Mouse (Mus musculus) midbrain, embryonic 11.5 days (tissue): ENCODE data around the gene Tmsb15b1. TPM values are rescaled to one million over a fixed set of nuclear protein-coding genes. Genes with fewer than 3 reads are reported as not detected.
A peak's percentile ranks its signal among the peaks of the same experiment; 100 is the strongest.

Experiments used
- ATAC-seq: fragments of 200-750 bp; cut with Nextera tagmentation; 2 replicates; pipeline ENCODE4 v1.8.0; 2017; ENCODE audit warnings: moderate TSS enrichment, moderate library complexity; ENCODE audit not compliant: low FRiP score
- DNase-seq: peaks from one replicate; pipeline ENCODE4 v3.0.0; 2015; ENCODE audit warnings: low spot score; ENCODE audit errors: missing footprints
- H3K27ac ChIP-seq: fragments of 300-500 bp; sonication (generic); 2 replicates; pipeline ENCODE4 v1.5.1; 2014; ENCODE audit warnings: low read depth, low read length
- H3K27me3 ChIP-seq: fragments of 300-500 bp; sonication (generic); 2 replicates; pipeline ENCODE4 v1.6.1; 2014; ENCODE audit warnings: mild to moderate bottlenecking, low read length, moderate library complexity, mixed read lengths; ENCODE audit not compliant: control insufficient read depth, insufficient read depth
- H3K36me3 ChIP-seq: fragments of 300-500 bp; sonication (generic); 2 replicates; pipeline ENCODE4 v1.6.1; 2014; ENCODE audit warnings: mild to moderate bottlenecking, low read length, moderate library complexity, mixed read lengths; ENCODE audit not compliant: control insufficient read depth, insufficient read depth
- H3K4me1 ChIP-seq: fragments of 300-500 bp; sonication (generic); 2 replicates; pipeline ENCODE4 v1.6.1; 2014; ENCODE audit warnings: low read length; ENCODE audit not compliant: control insufficient read depth, insufficient read depth
- H3K4me2 ChIP-seq: fragments of 300-500 bp; sonication (generic); 2 replicates; pipeline ENCODE4 v1.6.1; 2014; ENCODE audit warnings: mild to moderate bottlenecking, moderate library complexity
- H3K4me3 ChIP-seq: fragments of 300-500 bp; sonication (generic); 2 replicates; pipeline ENCODE4 v1.5.1; 2014; ENCODE audit warnings: low read depth, low read length
- H3K9ac ChIP-seq: fragments of 300-500 bp; sonication (generic); 2 replicates; pipeline ENCODE4 v1.6.1; 2014; ENCODE audit warnings: low read length
- H3K9me3 ChIP-seq: fragments of 300-500 bp; sonication (generic); 2 replicates; pipeline ENCODE4 v1.6.1; 2016; ENCODE audit warnings: low read length; ENCODE audit not compliant: control insufficient read depth
- WGBS: fragments of 180-500 bp; shearing (Covaris S2); extraction: QIAGEN DNeasy Blood & Tissue Kit; methylation state at CpG from one replicate; pipeline ENCODE4 v1.1.7; 2014; 5-methylcytosine and 5-hydroxymethylcytosine counted together
- polyA plus RNA-seq: library from polyadenylated mRNA; unstranded; fragments of >200 nt; fragmentation: Nextera tagmentation; extraction: Ambion mirVana; gene quantifications from 2 replicates; pipeline ENCODE4 v1.2.1, GENCODE M21; 2014

Tmsb15b1 gene
- polyA plus RNA-seq, result 26.4 and 30.1 TPM in 2 replicates

DNA sequence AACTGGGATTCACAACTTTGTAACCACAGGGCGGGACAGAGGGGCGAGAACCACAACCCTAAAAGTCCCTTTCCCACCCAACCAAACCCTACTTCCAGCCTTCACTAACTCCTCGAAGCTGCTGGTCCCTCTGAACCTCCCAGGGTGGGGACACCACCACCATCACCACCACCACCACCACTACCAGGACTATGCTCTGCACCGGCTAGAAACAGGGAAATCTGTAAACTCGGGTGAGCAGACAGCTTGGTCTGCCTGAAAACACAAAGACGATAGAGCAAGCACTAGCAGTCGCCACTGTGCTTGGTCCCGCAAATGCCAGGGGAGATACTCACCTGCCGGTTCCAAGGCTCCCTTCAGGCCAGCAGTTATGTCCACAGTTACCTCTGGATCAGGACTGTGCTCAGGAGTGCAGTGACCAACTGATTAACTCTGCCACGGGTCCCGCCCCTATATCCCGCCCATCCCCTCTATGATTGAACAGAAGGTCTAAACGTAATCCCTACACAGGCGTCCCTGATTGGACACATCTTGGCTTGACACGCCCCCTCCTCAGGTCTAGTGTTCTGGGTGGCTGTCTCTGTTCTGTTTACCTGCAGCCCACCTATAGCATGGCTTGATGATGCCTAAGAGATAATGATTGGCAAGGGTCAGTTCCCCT, at the start of gene Tmsb15b1, which contains the start of gene Tmsb15l:
Gene Tmsb15b1, minus strand, starts transcription at position 451 of the 661 bp plus-strand sequence.
Gene Tmsb15l, minus strand, starts transcription at position 446 of the 661 bp plus-strand sequence.
- 18% methylated on average over 15 of the region's 15 CpGs for WGBS
- DNase-seq, result peak; percentile 90
- H3K4me1 ChIP-seq, result no peaks in the 10 kb centered on the region
- H3K27ac ChIP-seq, result no peak within 1 kb of the TSS
- H3K27me3 ChIP-seq, result no peaks in the 10 kb centered on the region
- H3K9ac ChIP-seq, result peak within 1 kb of the TSS; percentile 48; the same call in 1 of the 2 replicates
- no peaks in the 10 kb centered on the region for H3K36me3 ChIP-seq
- H3K4me2 ChIP-seq, result peak within 1 kb of the TSS; percentile 48
- H3K4me3 ChIP-seq, result peak within 1 kb of the TSS; percentile 31
- H3K9me3 ChIP-seq, result no peaks in the 10 kb centered on the region
- ATAC-seq, result peak; percentile 100

DNA sequence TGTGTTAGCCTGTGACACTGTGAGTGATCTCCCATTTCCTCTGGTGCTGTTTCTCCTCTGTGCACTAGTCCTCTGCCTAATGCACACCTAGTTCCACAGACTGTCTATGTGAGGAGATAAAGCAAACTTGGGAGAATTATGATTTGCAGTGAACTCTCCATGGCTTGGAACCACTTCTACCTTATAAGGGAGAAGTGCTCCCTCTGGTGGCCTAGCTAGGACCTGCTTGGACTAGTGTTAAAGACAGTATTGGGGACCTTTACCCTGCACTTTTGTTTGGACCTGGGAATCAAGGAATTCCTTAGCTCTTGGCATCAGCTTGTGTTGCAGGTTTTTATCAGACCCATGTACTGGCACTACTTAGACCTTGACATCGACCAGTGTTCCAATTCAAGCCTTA, 42.6 kb upstream of the Tmsb15b1 start:
- WGBS, result 33% methylated on average over 1 of the region's 1 CpGs
- Histone ChIP-seq H3K27ac (no peak overlapping the region), H3K27me3 (no peaks in the 10 kb centered on the region), H3K4me1 (no peaks in the 10 kb centered on the region), H3K4me2 (no peak overlapping the region), H3K36me3 (no peaks in the 10 kb centered on the region; the same call in 1 of the 2 replicates), H3K4me3 (no peak overlapping the region), H3K9ac (no peak overlapping the region), H3K9me3 (no peaks in the 10 kb centered on the region)
- ATAC-seq, result peak; percentile 57; the same call in 1 of the 2 replicates
- peak; percentile 88 for DNase-seq

DNA sequence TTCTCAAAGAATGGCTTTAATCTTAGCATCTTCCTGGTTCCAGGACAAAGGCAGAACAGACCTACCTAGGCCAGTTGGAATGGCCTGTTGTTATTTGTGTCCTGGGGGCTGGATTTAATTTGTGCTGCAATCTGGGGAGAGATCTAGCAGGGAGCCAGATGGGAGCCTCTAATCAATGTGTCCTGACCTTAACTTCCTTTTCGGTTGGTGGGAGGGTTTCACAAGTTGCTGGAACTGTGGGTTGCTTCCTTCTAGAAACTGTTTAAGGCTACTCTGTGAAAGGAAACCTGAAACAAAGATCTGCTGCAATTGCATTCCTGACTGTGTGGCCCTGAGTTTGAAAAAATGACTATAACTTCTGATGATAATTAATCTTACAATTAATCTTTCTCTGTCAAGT, 41.0 kb upstream of the Tmsb15b1 start:
- Histone ChIP-seq H3K4me1 (no peaks in the 10 kb centered on the region), H3K27me3 (no peaks in the 10 kb centered on the region), H3K9ac (no peak overlapping the region), H3K36me3 (no peaks in the 10 kb centered on the region; the same call in 1 of the 2 replicates), H3K4me2 (no peak overlapping the region), H3K9me3 (no peaks in the 10 kb centered on the region), H3K27ac (no peak overlapping the region), H3K4me3 (no peak overlapping the region)
- ATAC-seq (no peak), DNase-seq (no peak)
- WGBS, result 88% methylated on average over 1 of the region's 1 CpGs

DNA sequence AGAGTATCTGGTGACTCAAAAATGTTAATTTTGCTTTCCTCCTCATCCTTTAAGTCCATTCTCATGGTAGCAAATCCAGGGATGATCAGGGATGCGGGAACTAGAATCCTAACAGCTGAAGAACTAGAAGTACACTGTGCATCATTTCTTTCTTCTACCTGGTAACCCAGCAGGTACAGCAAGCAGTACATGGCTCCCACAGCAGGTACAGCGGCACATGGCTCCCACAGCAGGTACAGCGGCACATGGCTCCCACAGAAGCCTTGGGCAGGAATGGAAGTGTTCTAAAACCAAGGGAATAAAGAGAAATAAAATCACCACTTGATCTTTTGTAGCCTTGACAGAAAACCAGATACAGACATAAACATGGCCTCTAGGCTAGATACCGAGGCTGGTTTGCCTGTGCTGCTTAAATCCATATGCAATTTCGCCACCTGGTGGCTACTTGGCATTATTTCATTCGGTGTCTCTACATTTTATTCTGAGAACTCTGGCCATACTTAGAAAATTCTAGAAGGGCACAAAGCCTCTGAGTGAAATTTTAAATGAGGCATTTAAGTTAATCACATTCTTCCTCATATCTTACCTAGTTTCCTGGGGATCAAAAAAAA, 38.5 kb upstream of the Tmsb15b1 start:
- Histone ChIP-seq H3K27ac (no peak overlapping the region), H3K9ac (no peak overlapping the region), H3K36me3 (no peaks in the 10 kb centered on the region; the same call in 1 of the 2 replicates), H3K27me3 (no peaks in the 10 kb centered on the region), H3K9me3 (no peaks in the 10 kb centered on the region), H3K4me2 (no peak overlapping the region), H3K4me1 (no peaks in the 10 kb centered on the region), H3K4me3 (no peak overlapping the region)
- ATAC-seq, result no peak
- WGBS, result 56% methylated on average over 6 of the region's 6 CpGs
- peak; percentile 91 for DNase-seq

DNA sequence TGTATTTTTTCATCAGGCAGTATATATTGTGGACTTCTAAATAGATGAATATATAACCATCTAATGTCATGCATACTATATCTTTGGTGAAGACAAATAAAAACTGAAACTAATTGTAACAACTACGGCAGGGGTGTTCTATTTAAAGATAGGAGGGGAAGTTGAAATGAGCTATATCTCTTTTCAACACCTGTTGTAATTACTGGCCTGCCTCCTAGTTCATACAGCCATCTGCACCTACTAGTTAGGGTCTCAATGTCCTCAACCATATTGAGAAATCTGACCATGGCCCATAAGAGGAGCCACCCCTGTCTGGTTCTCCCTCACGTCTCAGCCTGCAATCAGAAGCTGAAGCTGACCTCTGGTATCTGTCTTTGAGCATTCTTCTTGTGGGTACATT, 19.6 kb upstream of the Tmsb15b1 start:
- H3K36me3 ChIP-seq, result no peaks in the 10 kb centered on the region
- H3K27me3 ChIP-seq, result no peaks in the 10 kb centered on the region

DNA sequence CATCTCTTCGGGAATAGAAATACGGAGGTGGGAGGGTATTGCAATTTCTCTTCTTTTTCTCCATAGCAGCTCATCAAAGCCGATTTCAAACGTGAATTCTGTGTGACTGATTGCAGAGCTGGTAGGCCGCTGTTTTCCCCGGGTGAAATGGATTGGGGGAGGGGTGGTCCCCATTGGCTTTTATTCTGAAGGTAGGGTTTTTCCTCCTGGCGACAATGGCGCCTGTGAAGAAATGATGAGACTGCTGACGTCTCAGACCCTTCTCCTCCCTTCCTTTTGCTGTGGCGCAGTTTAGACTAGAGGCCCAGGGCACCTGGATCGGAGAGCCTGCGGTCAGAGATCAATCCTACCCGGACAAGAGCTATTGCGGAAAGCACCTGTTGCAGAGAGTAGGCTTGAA, 17.0 kb upstream of the Tmsb15b1 start:
- Histone ChIP-seq H3K27me3 (no peaks in the 10 kb centered on the region), H3K27ac (peak overlapping the region; percentile 59; the same call in 1 of the 2 replicates)
- ATAC-seq, result no peak

More for the DNA sequence above, 19.6 kb upstream of the Tmsb15b1 start:
- ATAC-seq (no peak), DNase-seq (no peak)
- H3K4me3 ChIP-seq, result no peak overlapping the region
- H3K9ac ChIP-seq, result no peak overlapping the region
- no peaks in the 10 kb centered on the region for H3K9me3 ChIP-seq
- no peak overlapping the region for H3K27ac ChIP-seq
- H3K4me2 ChIP-seq, result no peak overlapping the region
- 75% methylated on average over 2 of the region's 2 CpGs for WGBS
- H3K4me1 ChIP-seq, result peaks cover 3% of the 10 kb centered on the region

DNA sequence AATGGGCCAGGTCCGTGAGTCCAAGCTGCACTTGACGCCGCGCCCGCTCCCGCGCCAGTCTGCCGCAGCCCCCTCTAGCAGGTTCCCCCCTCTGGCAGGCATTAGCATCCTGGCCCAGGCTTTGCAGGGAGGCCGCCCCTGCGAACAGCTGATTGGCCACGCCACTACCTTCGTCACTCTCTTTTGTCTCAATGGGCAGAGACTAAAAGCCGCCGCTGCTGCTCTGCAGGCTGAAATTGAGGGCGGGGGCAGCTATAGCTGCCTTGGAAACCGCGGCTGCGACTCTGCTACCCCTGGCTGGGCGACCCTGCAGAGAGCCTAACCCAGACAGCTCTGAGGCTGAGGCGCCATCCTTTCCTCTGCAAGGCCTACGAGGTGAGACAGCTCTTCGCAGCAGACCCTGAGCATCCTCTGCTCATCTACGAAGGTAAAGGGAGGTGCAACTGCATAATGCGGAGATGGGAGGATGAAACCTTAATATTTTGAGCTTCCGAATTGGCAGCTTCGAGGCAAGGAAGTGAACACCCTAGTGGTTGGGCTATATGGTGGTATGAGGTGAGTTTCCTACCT, 16.4 kb upstream of the Tmsb15b1 start, which contains the start of gene Zcchc18:
Gene Zcchc18, plus strand, starts transcription at position 178 of the 570 bp plus-strand sequence.
- ATAC-seq (peak; percentile 99), DNase-seq (peak; percentile 93)
- H3K4me3 ChIP-seq, result peak within 1 kb of the TSS; percentile 38
- H3K9ac ChIP-seq, result peak within 1 kb of the TSS; percentile 59
- peaks cover 3% of the 10 kb centered on the region for H3K4me1 ChIP-seq
- H3K27me3 ChIP-seq, result no peaks in the 10 kb centered on the region
- no peaks in the 10 kb centered on the region for H3K9me3 ChIP-seq
- 15% methylated on average over 26 of the region's 26 CpGs for WGBS
- H3K27ac ChIP-seq, result peak within 1 kb of the TSS; percentile 59; the same call in 1 of the 2 replicates
- H3K36me3 ChIP-seq, result no peaks in the 10 kb centered on the region
- peak within 1 kb of the TSS; percentile 47 for H3K4me2 ChIP-seq

More for the DNA sequence above, 17.0 kb upstream of the Tmsb15b1 start:
- peak overlapping the region; percentile 47 for H3K4me2 ChIP-seq
- peak overlapping the region; percentile 38 for H3K4me3 ChIP-seq
- H3K9ac ChIP-seq, result peak overlapping the region; percentile 59
- 28% methylated on average over 14 of the region's 14 CpGs for WGBS
- no peaks in the 10 kb centered on the region for H3K9me3 ChIP-seq
- H3K4me1 ChIP-seq, result peaks cover 3% of the 10 kb centered on the region
- DNase-seq, result peak; percentile 86
- no peaks in the 10 kb centered on the region for H3K36me3 ChIP-seq

DNA sequence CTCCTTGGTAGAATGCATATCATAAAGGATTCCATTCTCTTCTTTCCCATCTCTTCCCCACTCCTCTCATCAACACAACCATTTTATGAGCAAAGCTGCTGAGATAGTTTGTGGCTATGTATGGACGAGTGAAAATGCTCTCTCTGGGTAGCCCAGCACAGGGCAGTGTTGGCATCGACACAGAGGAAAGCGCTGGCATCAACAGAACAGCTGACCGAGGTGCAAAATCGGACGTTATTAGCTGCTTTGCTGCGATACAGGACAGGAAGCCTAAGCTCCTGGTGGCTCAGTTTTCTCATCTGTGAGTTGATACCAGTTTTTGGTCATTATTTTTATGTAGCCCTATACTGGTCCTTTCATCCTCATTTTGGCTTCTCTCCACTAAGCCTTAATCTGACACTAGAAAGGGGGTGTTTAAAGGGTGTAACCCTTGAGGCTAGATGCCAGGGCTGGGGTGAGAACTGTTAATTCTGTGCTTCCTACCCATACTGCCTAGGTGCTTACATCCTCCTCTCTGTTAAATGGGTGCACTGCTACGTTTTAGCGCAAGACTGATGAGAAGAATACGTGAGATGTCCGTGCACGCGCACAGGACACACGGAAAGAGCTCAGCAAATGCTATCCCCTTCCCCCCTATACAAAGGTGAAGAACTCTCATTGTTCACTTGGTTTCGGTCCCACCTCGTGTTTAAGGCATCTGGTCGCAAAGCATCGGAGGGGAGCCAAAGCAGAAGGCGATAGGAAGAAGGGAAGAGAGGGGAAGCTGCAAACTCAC, 15.7 kb upstream of the Tmsb15b1 start:
- Histone ChIP-seq H3K36me3 (no peaks in the 10 kb centered on the region), H3K27me3 (no peaks in the 10 kb centered on the region), H3K9me3 (no peaks in the 10 kb centered on the region), H3K9ac (peak overlapping the region; percentile 57), H3K4me1 (peaks cover 3% of the 10 kb centered on the region), H3K4me3 (peak overlapping the region; percentile 38), H3K4me2 (peak overlapping the region; percentile 47), H3K27ac (no peak overlapping the region; the same call in 1 of the 2 replicates)
- ATAC-seq (peak; percentile 66), DNase-seq (peak; percentile 86)
- WGBS, result 21% methylated on average over 19 of the region's 19 CpGs
